Mouse (Mus musculus) liver, embryonic 11.5 days (tissue): ENCODE measurements around the gene 1810055G02Rik. TPM values are rescaled to one million over a fixed set of nuclear protein-coding genes. Genes with fewer than 3 reads are reported as not detected.
A peak's percentile ranks its signal among the peaks of the same experiment; 100 is the strongest.

Experiments
- ATAC-seq: fragments of 200-750 bp; cut with Nextera tagmentation; replicated peaks from 2 replicates; pipeline ENCODE4 v1.8.0; 2017; ENCODE audit warnings: moderate number of reproducible peaks, mild to moderate bottlenecking, moderate TSS enrichment, moderate library complexity; ENCODE audit not compliant: low FRiP score
- DNase-seq: peaks from one replicate; pipeline ENCODE4 v3.0.0-alpha.2; 2017; ENCODE audit warnings: low spot score
- H3K27ac ChIP-seq: fragments of 300-500 bp; sonication (generic); 2 replicates; pipeline ENCODE4 v1.5.1; 2014; ENCODE audit warnings: mild to moderate bottlenecking, low read depth, low read length, control low read depth
- H3K27me3 ChIP-seq: fragments of 300-500 bp; sonication (generic); replicated peaks from 2 replicates; pipeline ENCODE4 v1.6.1; 2014; ENCODE audit warnings: low read length, mixed read lengths; ENCODE audit not compliant: control insufficient read depth, insufficient read depth
- H3K36me3 ChIP-seq: fragments of 300-500 bp; sonication (generic); 2 replicates; pipeline ENCODE4 v1.6.1; 2014; ENCODE audit warnings: mild to moderate bottlenecking, low read length, moderate library complexity, mixed read lengths; ENCODE audit not compliant: control insufficient read depth, insufficient read depth
- H3K4me1 ChIP-seq: fragments of 300-500 bp; sonication (generic); replicated peaks from 2 replicates; pipeline ENCODE4 v1.6.1; 2014; ENCODE audit warnings: low read length, mixed read lengths; ENCODE audit not compliant: control insufficient read depth, insufficient read depth
- H3K4me2 ChIP-seq: fragments of 300-500 bp; sonication (generic); 2 replicates; pipeline ENCODE4 v1.6.1; 2014; ENCODE audit warnings: mild to moderate bottlenecking, control low read depth, moderate library complexity
- H3K4me3 ChIP-seq: fragments of 300-500 bp; sonication (generic); 2 replicates; pipeline ENCODE4 v1.5.1; 2014; ENCODE audit warnings: low read depth, low read length, control low read depth
- H3K9ac ChIP-seq: fragments of 300-500 bp; sonication (generic); 2 replicates; pipeline ENCODE4 v1.6.1; 2014; ENCODE audit warnings: low read depth, low read length, control low read depth
- H3K9me3 ChIP-seq: fragments of 300-500 bp; sonication (generic); 2 replicates; pipeline ENCODE4 v1.6.1; 2016; ENCODE audit warnings: low read length, inconsistent platforms, mixed read lengths; ENCODE audit not compliant: control insufficient read depth
- WGBS: fragments of 180-500 bp; shearing (Covaris S2); extraction: QIAGEN DNeasy Blood & Tissue Kit; methylation state at CpG from one replicate; pipeline ENCODE4 v1.1.7; 2014; 5-methylcytosine and 5-hydroxymethylcytosine counted together
- polyA plus RNA-seq: library from polyadenylated mRNA; unstranded; fragments of >200 nt; fragmentation: Nextera tagmentation; extraction: Ambion mirVana; gene quantifications from 2 replicates; pipeline ENCODE4 v1.2.1, GENCODE M21; 2014

Gene 1810055G02Rik
- polyA plus RNA-seq, 1 experiment from 2014 or later, result 27.9 TPM

GRCm38 (mm10) chr19:3691337-3691736 is 16.8 kb upstream of the 1810055G02Rik start:
- Histone ChIP-seq H3K4me3 (no peak overlapping the region), H3K4me1 (peaks cover 18% of the 10 kb centered on the region), H3K27ac (no peak overlapping the region), H3K9me3 (no peaks in the 10 kb centered on the region), H3K27me3 (no peaks in the 10 kb centered on the region), H3K4me2 (no peak overlapping the region), H3K9ac (no peak overlapping the region), H3K36me3 (no peaks in the 10 kb centered on the region)
- DNase-seq (no peak), ATAC-seq (no peak)
- 90% methylated on average over 5 of the region's 5 CpGs for WGBS

GRCm38 (mm10) chr19:3692414-3693145 is 15.5 kb upstream of the 1810055G02Rik start:
- Histone ChIP-seq H3K9ac (no peak overlapping the region), H3K36me3 (no peaks in the 10 kb centered on the region), H3K4me2 (no peak overlapping the region), H3K4me3 (no peak overlapping the region), H3K27me3 (no peaks in the 10 kb centered on the region), H3K27ac (no peak overlapping the region), H3K4me1 (peaks cover 9% of the 10 kb centered on the region), H3K9me3 (no peaks in the 10 kb centered on the region)
- ATAC-seq (no peak), DNase-seq (no peak)
- 55% methylated on average over 6 of the region's 6 CpGs for WGBS

DNA sequence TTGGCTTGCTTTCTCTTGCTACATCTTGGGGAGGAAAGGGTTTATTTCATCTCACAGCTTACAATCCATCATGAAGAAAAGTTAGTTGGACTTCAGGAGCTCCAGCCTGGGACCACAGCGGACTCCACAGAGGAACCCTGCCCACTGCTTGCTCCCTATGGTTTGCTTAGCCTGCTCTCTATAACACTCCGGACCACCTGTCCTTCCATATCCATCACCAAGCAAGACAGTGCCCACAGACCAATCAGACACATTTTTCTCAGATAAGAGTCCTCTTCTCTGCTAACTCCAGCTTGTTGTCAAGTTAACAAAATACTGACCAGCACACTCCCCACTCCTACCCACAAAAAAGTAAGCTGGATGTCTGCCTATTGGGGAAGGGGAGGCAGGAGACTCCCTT is 13.6 kb upstream of the 1810055G02Rik start:
- 0 out of 2 replicates have a peak, but pooled peaks cover 3% of the 10 kb centered on the region for H3K4me1 ChIP-seq
- H3K4me3 ChIP-seq, result no peak overlapping the region
- H3K9me3 ChIP-seq, result no peaks in the 10 kb centered on the region
- no peaks in the 10 kb centered on the region for H3K27me3 ChIP-seq
- H3K27ac ChIP-seq, result no peak overlapping the region
- DNase-seq (no peak), ATAC-seq (no peak)
- H3K4me2 ChIP-seq, result no peak overlapping the region
- no peak overlapping the region for H3K9ac ChIP-seq
- H3K36me3 ChIP-seq, result no peaks in the 10 kb centered on the region
- 65% methylated on average over 2 of the region's 2 CpGs for WGBS

GRCm38 (mm10) chr19:3695006-3695405 is 13.1 kb upstream of the 1810055G02Rik start:
- Histone ChIP-seq H3K36me3 (no peaks in the 10 kb centered on the region), H3K9ac (no peak overlapping the region), H3K9me3 (no peaks in the 10 kb centered on the region), H3K4me3 (no peak overlapping the region), H3K4me2 (no peak overlapping the region), H3K4me1 (0 out of 2 replicates have a peak, but pooled peaks cover 3% of the 10 kb centered on the region), H3K27ac (no peak overlapping the region), H3K27me3 (no peaks in the 10 kb centered on the region)
- no peak for DNase-seq
- no peak for ATAC-seq
- WGBS, result 78% methylated on average over 3 of the region's 3 CpGs

DNA sequence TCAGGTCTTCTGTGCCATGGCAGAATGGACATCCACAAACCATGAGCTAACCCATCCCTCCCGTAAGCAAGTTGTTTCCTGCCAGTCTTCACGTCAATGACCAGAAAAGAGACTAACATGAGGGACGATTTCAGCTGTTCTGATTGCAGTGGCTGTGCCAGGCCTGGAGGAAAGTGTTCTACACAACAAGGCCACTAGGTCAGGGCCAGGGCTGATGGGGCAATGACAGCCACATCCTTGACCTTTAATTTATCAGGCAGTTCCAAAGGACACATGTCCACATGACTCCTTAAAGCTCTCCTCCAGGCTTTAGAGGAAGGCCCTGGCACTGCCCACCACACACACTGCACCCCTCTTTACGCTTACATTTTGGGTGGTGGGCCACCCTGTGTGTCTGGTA is 12.6 kb upstream of the 1810055G02Rik start:
- H3K4me1 ChIP-seq, result 0 out of 2 replicates have a peak, but pooled peaks cover 3% of the 10 kb centered on the region
- no peaks in the 10 kb centered on the region for H3K9me3 ChIP-seq
- no peak overlapping the region for H3K4me2 ChIP-seq
- no peak overlapping the region for H3K9ac ChIP-seq
- no peak overlapping the region for H3K4me3 ChIP-seq
- no peaks in the 10 kb centered on the region for H3K27me3 ChIP-seq
- H3K27ac ChIP-seq, result no peak overlapping the region
- DNase-seq (no peak), ATAC-seq (no peak)
- whole genome bisulfite sequencing, result 73% methylated on average over 4 of the region's 4 CpGs
- no peaks in the 10 kb centered on the region for H3K36me3 ChIP-seq

DNA sequence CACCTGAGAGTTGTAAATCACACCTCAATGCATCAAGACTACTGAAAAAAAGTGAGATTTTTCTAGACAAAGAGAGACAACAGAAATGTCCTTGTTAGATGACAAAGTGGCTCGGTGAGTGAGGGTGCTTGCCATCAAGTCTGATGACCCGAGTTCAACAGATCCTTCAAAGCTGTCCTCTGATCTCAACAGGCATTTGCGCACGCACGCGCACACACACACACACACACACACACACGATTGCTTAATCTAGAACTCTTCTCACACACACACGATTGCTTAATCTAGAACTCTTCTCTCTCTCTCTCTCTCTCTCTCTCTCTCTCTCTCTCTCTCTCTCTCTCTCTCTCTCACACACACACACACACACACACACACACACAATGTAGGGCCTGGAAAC is 12.1 kb upstream of the 1810055G02Rik start:
- no peak overlapping the region for H3K27ac ChIP-seq
- H3K27me3 ChIP-seq, result no peaks in the 10 kb centered on the region
- DNase-seq (no peak), ATAC-seq (no peak)
- H3K4me2 ChIP-seq, result no peak overlapping the region
- 0 out of 2 replicates have a peak, but pooled peaks cover 3% of the 10 kb centered on the region for H3K4me1 ChIP-seq
- H3K9ac ChIP-seq, result no peak overlapping the region
- WGBS, result 85% methylated on average over 8 of the region's 8 CpGs
- no peaks in the 10 kb centered on the region for H3K36me3 ChIP-seq
- H3K9me3 ChIP-seq, result no peaks in the 10 kb centered on the region
- no peak overlapping the region for H3K4me3 ChIP-seq

- 83% methylated on average over 7 of the region's 7 CpGs for WGBS
- ATAC-seq (0 out of 2 replicates have a peak, but pooled peaks have one; percentile 31), DNase-seq (no peak)
- H3K9me3 ChIP-seq, result no peaks in the 10 kb centered on the region
- H3K36me3 ChIP-seq, result no peaks in the 10 kb centered on the region
- H3K4me1 ChIP-seq, result 0 out of 2 replicates have a peak, but pooled peaks cover 3% of the 10 kb centered on the region
- no peak overlapping the region for H3K4me3 ChIP-seq
- H3K27me3 ChIP-seq, result no peaks in the 10 kb centered on the region
- H3K4me2 ChIP-seq, result no peak overlapping the region
- no peak overlapping the region for H3K27ac ChIP-seq
- H3K9ac ChIP-seq, result no peak overlapping the region
Observed at GRCm38 (mm10) chr19:3698035-3698434, 10.1 kb upstream of the 1810055G02Rik start.

DNA sequence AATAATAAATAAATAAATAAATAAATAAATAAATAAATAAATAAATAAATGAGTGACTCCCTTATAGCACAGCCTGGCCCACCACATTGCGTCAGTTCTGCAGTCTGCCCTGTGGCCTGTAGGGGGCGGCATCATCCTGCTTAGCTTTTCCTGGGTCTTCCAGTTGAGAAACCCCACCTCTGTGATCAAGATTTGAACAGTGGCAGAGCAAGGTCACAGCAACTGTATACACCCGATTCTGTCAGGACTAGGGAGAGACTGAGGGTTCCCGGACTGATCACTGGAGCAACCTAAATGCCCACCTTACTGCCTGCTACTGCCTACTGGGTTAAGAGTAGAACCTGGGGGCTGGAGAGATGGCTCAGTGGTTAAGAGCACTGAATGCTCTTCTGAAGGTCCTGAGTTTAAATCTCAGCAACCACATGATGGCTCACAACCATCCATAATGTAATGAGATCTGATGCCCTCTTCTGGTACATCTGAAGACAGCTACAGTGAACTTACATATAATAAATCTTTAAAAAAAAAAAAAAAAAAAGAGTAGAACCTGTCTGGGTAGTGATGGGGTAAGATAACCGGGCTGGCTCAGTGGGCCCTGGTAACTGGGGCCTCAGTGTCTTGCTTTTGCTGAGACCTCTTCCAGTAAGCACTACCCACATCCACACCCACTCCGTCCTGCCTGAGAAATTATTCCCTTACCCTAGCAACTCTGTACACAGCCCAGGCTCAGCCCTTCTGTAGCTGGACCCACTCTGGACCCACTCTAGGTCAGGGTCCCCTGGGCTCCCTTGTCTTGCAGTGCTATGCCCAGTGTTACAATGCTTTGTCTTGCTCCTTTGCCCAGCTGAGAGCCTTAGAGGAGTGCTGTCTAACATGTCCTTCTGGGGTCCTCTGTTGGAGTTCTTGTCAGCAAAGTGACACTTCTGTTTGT is 8.3 kb upstream of the 1810055G02Rik start:
- 0 out of 2 replicates have a peak, but pooled peaks cover 3% of the 10 kb centered on the region for H3K4me1 ChIP-seq
- no peaks in the 10 kb centered on the region for H3K9me3 ChIP-seq
- H3K36me3 ChIP-seq, result no peaks in the 10 kb centered on the region
- no peak overlapping the region for H3K4me2 ChIP-seq
- no peak overlapping the region for H3K9ac ChIP-seq
- WGBS, result 38% methylated on average over 6 of the region's 6 CpGs
- H3K27me3 ChIP-seq, result no peaks in the 10 kb centered on the region
- ATAC-seq (peak; percentile 68), DNase-seq (peak; percentile 78)
- no peak overlapping the region for H3K4me3 ChIP-seq
- no peak overlapping the region for H3K27ac ChIP-seq
